Mouse (Mus musculus) thymus, adult 2 months (tissue): ENCODE measurements around the gene Gm13941. TPM values are rescaled to one million over a fixed set of nuclear protein-coding genes. Genes with fewer than 3 reads are reported as not detected.

Source experiments
- DNase-seq: peaks from one replicate; pipeline ENCODE4 v3.0.0; 2021
- H3K27ac ChIP-seq: fragments of 200-500 bp; 2 replicates; pipeline ENCODE4 v1.5.1; 2012; ENCODE audit warnings: low read length, control low read depth; ENCODE audit not compliant: control insufficient read depth, insufficient read depth
- H3K27me3 ChIP-seq: fragments of 200-500 bp; 2 replicates; pipeline ENCODE4 v1.6.1; 2012; ENCODE audit warnings: mild to moderate bottlenecking, low read length, moderate library complexity, mixed read lengths; ENCODE audit not compliant: control insufficient read depth, insufficient read depth
- H3K36me3 ChIP-seq: fragments of 200-500 bp; 2 replicates; pipeline ENCODE4 v1.6.1; 2012; ENCODE audit warnings: mild to moderate bottlenecking, low read length, moderate library complexity; ENCODE audit not compliant: control insufficient read depth, insufficient read depth
- H3K4me1 ChIP-seq: fragments of 200-500 bp; replicated peaks from 2 replicates; pipeline ENCODE4 v1.6.1; 2012; ENCODE audit warnings: low read length; ENCODE audit not compliant: control insufficient read depth, insufficient read depth
- H3K4me3 ChIP-seq: fragments of 200-500 bp; 2 replicates; pipeline ENCODE4 v1.5.1; 2012; ENCODE audit warnings: mild to moderate bottlenecking, low read length, control low read depth, moderate library complexity; ENCODE audit not compliant: control insufficient read depth, insufficient read depth
- CTCF ChIP-seq: fragments of 200-500 bp; IDR thresholded peaks from 2 replicates; pipeline ENCODE4 v1.5.1; 2012; ENCODE audit warnings: mild to moderate bottlenecking, control low read depth, low read length, moderate library complexity, borderline replicate concordance; ENCODE audit not compliant: control insufficient read depth, poor library complexity, insufficient read depth; ENCODE audit errors: extremely low read depth
- POLR2A ChIP-seq: fragments of 200-500 bp; IDR thresholded peaks from 2 replicates; pipeline ENCODE4 v1.6.1; 2012; ENCODE audit warnings: mild to moderate bottlenecking, low read length, control low read depth, moderate library complexity; ENCODE audit not compliant: control insufficient read depth, poor library complexity, insufficient read depth; ENCODE audit errors: extremely low read depth
- WGBS: fragments of 180-500 bp; shearing (Covaris S2); methylation state at CpG from one replicate; pipeline ENCODE4 v1.1.7; 2018; 5-methylcytosine and 5-hydroxymethylcytosine counted together
- polyA plus RNA-seq: library from polyadenylated mRNA; depleted of rRNA; stranded (reverse); fragments of >200 nt; gene quantifications from 2 replicates; pipeline ENCODE4 v1.2.3, GENCODE M21; 2012; rRNA removed

The Gm13941 gene
- not detected in 2 replicates for polyA plus RNA-seq

DNA sequence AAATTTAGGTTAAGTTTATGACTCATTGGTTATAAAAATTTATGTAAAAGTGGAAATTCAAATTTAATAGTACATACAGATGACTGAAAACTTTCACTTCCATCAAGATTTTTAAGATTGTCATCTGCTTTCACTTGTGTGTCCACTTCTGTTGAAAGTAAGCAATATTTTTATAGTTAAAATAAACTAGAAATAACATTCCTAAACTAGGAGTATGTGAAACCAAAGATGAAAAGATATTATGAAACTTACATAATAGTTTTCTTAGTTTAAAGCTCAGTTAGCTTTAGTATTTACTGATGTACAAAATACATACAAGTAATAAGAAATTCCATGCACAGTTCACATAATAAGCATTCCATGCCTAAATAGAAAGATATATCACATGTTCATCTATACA lies at the start of gene Gm13941:
TSS of gene Gm13941 (minus strand) at position 101 of the 400 bp plus-strand sequence.
- TF ChIP-seq CTCF (no peak), POLR2A (no peak)
- Histone ChIP-seq H3K27ac (no peak within 1 kb of the TSS), H3K4me3 (no peak within 1 kb of the TSS), H3K36me3 (no peaks in the 10 kb centered on the region), H3K27me3 (no peaks in the 10 kb centered on the region), H3K4me1 (no peaks in the 10 kb centered on the region)
- DNase-seq: no peak

DNA sequence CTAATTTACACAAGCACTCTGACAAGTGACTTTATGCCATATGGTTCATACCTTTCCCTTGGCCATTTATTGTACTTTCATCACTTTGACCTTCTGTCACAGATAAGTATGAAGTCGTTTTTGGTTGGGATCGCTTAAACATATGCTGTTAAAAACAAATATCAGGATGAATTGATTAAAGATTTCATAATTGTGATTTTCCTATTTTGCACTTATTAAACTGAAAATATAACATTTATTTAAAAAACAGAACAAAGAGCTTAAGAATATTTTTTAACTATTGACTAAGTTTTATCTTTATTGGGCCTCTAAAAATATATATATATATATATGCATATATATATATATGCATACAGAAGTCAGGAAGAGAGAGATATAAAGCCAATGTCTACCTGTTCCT lies 47.1 kb upstream of the Gm13941 start, which contains the start of gene Gm15130:
TSS of gene Gm15130 (minus strand) at position 101 of the 400 bp plus-strand sequence.
- H3K27me3 ChIP-seq: no peaks in the 10 kb centered on the region
- 86% methylated on average over 2 of the region's 2 CpGs for WGBS
- no peak for DNase-seq
- no peak within 1 kb of the TSS for H3K27ac ChIP-seq
- H3K4me3 ChIP-seq: no peak within 1 kb of the TSS
- no peak for TF ChIP-seq CTCF
- no peak for TF ChIP-seq POLR2A
- no peaks in the 10 kb centered on the region for H3K4me1 ChIP-seq
- H3K36me3 ChIP-seq: no peaks in the 10 kb centered on the region

DNA sequence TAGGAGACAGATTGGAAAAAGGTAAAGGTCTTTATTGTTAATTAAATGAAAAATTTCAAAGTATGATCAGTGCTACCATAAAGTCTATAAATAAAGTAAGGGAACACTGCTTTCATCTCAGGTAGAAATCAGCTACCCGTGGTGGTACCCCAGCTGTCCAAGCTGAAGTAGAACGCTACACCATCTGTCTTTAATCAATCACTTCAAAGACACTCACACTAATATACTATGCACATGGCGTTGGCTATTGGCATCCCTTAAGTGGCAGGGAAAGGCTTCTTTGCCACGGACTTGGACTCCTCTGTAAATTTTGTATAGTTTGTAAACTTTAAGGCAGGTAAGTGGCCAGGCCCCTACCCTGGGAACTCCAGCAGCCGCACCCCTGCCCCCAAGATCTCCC lies 30.0 kb upstream of the Gm13941 start:
- Histone ChIP-seq H3K36me3 (no peaks in the 10 kb centered on the region), H3K27ac (no peak overlapping the region), H3K4me3 (no peak overlapping the region), H3K4me1 (no peaks in the 10 kb centered on the region), H3K27me3 (no peaks in the 10 kb centered on the region)
- TF ChIP-seq POLR2A (no peak), CTCF (no peak)
- WGBS: 85% methylated on average over 5 of the region's 5 CpGs
- DNase-seq: no peak

DNA sequence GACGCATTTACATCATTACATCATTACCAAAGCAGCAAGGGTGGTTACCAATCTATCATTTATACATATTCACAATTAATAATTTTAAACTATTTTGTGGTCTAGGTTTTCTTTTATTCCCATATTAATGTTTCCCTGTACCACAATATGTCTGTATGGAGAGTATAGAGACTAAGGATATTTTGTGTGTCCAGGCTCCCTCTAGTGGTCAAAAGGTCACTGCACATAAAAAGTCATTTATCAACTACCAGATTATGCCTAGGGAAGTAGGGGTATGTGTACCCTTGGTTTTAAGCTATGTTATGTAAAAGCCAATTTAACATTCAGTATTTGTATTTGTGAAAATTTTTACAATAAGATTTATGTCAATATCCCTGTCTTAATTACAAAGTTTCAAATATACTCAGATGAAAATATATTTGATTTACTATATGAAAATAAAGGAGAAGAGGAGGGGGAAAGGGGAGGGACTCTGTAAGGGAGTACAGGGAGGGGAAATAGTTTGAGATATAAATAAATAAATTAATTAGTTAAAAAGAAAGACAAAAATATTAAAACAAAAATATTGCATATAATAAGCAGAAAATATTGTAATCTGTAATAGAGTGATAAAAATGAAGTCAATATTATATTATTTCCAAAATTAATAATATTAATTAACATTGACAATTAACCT lies 47.1 kb downstream of the Gm13941 start:
- H3K27me3 ChIP-seq: no peaks in the 10 kb centered on the region
- H3K4me1 ChIP-seq: no peaks in the 10 kb centered on the region
- TF ChIP-seq CTCF (no peak), POLR2A (no peak)
- DNase-seq: no peak
- no peak overlapping the region for H3K4me3 ChIP-seq
- WGBS: 98% methylated on average over 1 of the region's 1 CpGs
- H3K27ac ChIP-seq: no peak overlapping the region
- no peaks in the 10 kb centered on the region for H3K36me3 ChIP-seq

Other genes starting within 250 kb of the Gm13941 start
- gene Ano3, start 155.1 kb downstream of the Gm13941 start, polyA plus RNA-seq: not detected in 2 replicates
- gene Gm15130, start 47.0 kb upstream of the Gm13941 start, polyA plus RNA-seq: not detected in 2 replicates
- gene 4930430A15Rik, start 123.6 kb upstream of the Gm13941 start, polyA plus RNA-seq: not detected in 2 replicates
- not detected in 2 replicates for gene Olfr1275, start 129.3 kb upstream of the Gm13941 start, polyA plus RNA-seq
- not detected in 2 replicates for gene Olfr1276, start 148.5 kb upstream of the Gm13941 start, polyA plus RNA-seq
- not detected in 2 replicates for gene Olfr1277, start 168.1 kb upstream of the Gm13941 start, polyA plus RNA-seq
- gene Olfr1278, start 184.2 kb upstream of the Gm13941 start, polyA plus RNA-seq: not detected in 2 replicates
- gene Olfr1279, start 194.7 kb upstream of the Gm13941 start, polyA plus RNA-seq: not detected in 2 replicates
- not detected in 2 replicates for gene Olfr1280, start 208.0 kb upstream of the Gm13941 start, polyA plus RNA-seq
- not detected in 2 replicates for gene Olfr1281, start 220.5 kb upstream of the Gm13941 start, polyA plus RNA-seq
- gene Olfr1282, start 230.1 kb upstream of the Gm13941 start, polyA plus RNA-seq: not detected in 2 replicates